Mouse (Mus musculus) kidney, embryonic 16.5 days (tissue): ENCODE measurements around the gene Svop. TPM values are rescaled to one million over a fixed set of nuclear protein-coding genes. Genes with fewer than 3 reads are reported as not detected.

Experiments used
- ATAC-seq: fragments of 200-750 bp; cut with Nextera tagmentation; 2 replicates; pipeline ENCODE4 v1.8.0; 2017; ENCODE audit warnings: moderate TSS enrichment; ENCODE audit not compliant: low FRiP score, low TSS enrichment
- H3K27ac ChIP-seq: fragments of 300-500 bp; sonication (generic); 2 replicates; pipeline ENCODE4 v1.5.1; 2014; ENCODE audit warnings: low read length
- H3K27me3 ChIP-seq: fragments of 300-500 bp; sonication (generic); 2 replicates; pipeline ENCODE4 v1.6.1; 2014; ENCODE audit warnings: low read length, control low read depth, mixed read lengths; ENCODE audit not compliant: insufficient read depth
- H3K36me3 ChIP-seq: fragments of 300-500 bp; sonication (generic); 2 replicates; pipeline ENCODE4 v1.6.1; 2014; ENCODE audit warnings: low read length, control low read depth, mixed read lengths; ENCODE audit not compliant: insufficient read depth
- H3K4me1 ChIP-seq: fragments of 300-500 bp; sonication (generic); 2 replicates; pipeline ENCODE4 v1.6.1; 2014; ENCODE audit warnings: low read length, control low read depth, mixed read lengths; ENCODE audit not compliant: insufficient read depth
- H3K4me2 ChIP-seq: fragments of 300-500 bp; sonication (generic); replicated peaks from 2 replicates; pipeline ENCODE4 v1.6.1; 2014; ENCODE audit warnings: low read depth, low read length
- H3K4me3 ChIP-seq: fragments of 300-500 bp; sonication (generic); 2 replicates; pipeline ENCODE4 v1.5.1; 2014; ENCODE audit warnings: mild to moderate bottlenecking, low read length
- H3K9ac ChIP-seq: fragments of 300-500 bp; sonication (generic); replicated peaks from 2 replicates; pipeline ENCODE4 v1.6.1; 2014; ENCODE audit warnings: low read length
- H3K9me3 ChIP-seq: fragments of 300-500 bp; sonication (generic); 2 replicates; pipeline ENCODE4 v1.6.1; 2016; ENCODE audit warnings: low read length, control low read depth
- WGBS: fragments of 180-500 bp; shearing (Covaris S2); extraction: QIAGEN DNeasy Blood & Tissue Kit; methylation state at CpG from one replicate; pipeline ENCODE4 v1.1.7; 2014; 5-methylcytosine and 5-hydroxymethylcytosine counted together
- polyA plus RNA-seq: library from polyadenylated mRNA; unstranded; fragments of >200 nt; fragmentation: Nextera tagmentation; extraction: Ambion mirVana; gene quantifications from 2 replicates; pipeline ENCODE4 v1.2.1, GENCODE M21; 2015

Gene Svop
- polyA plus RNA-seq, 1 experiment from 2014 or later, result 0.36 TPM

DNA sequence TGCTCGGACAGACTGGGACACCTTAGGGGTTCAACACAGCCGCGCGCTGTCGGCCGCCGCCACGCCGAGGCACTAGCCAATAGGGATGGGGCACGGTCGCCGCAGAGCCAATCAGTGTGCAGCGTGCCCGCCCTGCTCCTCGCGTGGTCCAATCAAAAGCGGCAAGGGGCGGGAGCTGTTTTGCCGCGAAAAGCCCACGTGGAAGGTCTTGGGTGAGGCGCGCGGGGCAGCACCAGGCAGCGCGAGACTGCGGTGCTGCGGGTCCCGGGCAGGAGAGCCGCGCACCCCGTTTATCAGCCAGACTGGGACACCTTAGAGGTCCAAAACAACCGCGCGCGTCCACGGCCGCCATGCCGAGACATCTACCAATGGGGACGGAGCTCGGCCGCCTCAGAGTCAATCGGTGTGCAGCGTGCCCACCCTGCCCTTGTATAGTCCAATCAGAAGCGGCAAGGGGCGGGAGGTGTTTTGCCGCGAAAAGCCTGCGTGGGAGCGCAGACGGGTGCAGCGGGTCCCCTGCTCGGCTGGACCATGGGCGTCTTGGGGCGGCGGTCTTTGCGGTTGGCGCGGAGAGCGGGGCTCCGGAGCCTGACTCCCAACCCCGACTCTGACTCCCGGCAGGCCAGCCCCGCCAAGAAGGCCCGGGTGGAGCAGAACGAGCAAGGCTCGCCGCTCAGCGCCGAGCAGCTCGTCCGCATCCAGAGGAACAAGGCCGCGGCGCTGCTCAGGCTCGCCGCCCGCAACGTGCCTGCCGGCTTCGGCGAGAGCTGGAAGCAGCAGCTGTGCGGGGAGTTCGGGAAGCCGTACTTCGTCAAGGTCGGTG is 39.5 kb upstream of the Svop start:
- Histone ChIP-seq H3K4me3 (peak overlapping the region; percentile 89), H3K4me1 (peaks cover 26% of the 10 kb centered on the region)
- peak; percentile 98 for ATAC-seq

DNA sequence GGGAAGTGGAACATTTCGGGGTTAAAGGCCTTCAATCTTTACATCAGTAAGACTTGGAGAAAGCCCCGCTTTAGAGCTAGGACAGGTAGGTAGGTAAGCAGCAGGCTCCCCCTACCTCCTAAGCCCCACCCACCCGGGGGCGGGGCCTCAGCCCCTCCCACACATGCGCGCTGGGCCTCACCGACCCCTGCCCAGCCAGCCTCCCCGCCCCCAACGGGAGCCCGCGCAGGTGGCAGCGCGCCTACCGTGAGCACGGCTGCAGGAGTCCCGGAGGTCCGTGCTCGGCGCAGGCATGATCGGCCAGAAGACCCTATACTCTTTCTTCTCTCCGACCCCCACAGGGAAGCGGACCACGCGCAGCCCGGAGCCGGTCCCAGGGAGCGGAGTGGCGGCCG is 38.8 kb upstream of the Svop start, which contains the start of gene Ung:
TSS of gene Ung (plus strand) at position 176 of the 395 bp plus-strand sequence.
- 1% methylated on average over 28 of the region's 29 CpGs for WGBS
- peaks cover 6% of the 10 kb centered on the region; the same call in 1 of the 2 replicates for H3K36me3 ChIP-seq
- H3K9ac ChIP-seq, result peak within 1 kb of the TSS; percentile 73

More for the DNA sequence above, 39.5 kb upstream of the Svop start:
- under 1% methylated on average over 87 of the region's 87 CpGs for WGBS
- no peaks in the 10 kb centered on the region for H3K9me3 ChIP-seq
- H3K4me2 ChIP-seq, result peak overlapping the region; percentile 98
- peak overlapping the region; percentile 73 for H3K9ac ChIP-seq
- no peaks in the 10 kb centered on the region for H3K36me3 ChIP-seq
- no peaks in the 10 kb centered on the region for H3K27me3 ChIP-seq
- peak overlapping the region; percentile 79; the same call in 1 of the 2 replicates for H3K27ac ChIP-seq

GRCm38 (mm10) chr5:114129550-114130210 is 38.3 kb upstream of the Svop start:
- ATAC-seq, result no peak
- Histone ChIP-seq H3K27ac (no peak overlapping the region; the same call in 1 of the 2 replicates), H3K4me2 (peak overlapping the region; percentile 98), H3K9me3 (no peaks in the 10 kb centered on the region), H3K36me3 (peaks cover 6% of the 10 kb centered on the region; the same call in 1 of the 2 replicates), H3K9ac (peak overlapping the region; percentile 73), H3K27me3 (no peaks in the 10 kb centered on the region), H3K4me1 (peaks cover 26% of the 10 kb centered on the region), H3K4me3 (peak overlapping the region; percentile 89)
- WGBS, result 73% methylated on average over 15 of the region's 15 CpGs

More for the DNA sequence above, 38.8 kb upstream of the Svop start, which contains the start of gene Ung:
- Histone ChIP-seq H3K27ac (peak within 1 kb of the TSS; percentile 79; the same call in 1 of the 2 replicates), H3K27me3 (no peaks in the 10 kb centered on the region), H3K4me1 (peaks cover 26% of the 10 kb centered on the region), H3K4me2 (peak within 1 kb of the TSS; percentile 98), H3K4me3 (peak within 1 kb of the TSS; percentile 89), H3K9me3 (no peaks in the 10 kb centered on the region)
- ATAC-seq, result peak; percentile 39

- Histone ChIP-seq H3K4me3 (peak within 1 kb of the TSS; percentile 71), H3K4me2 (peak within 1 kb of the TSS; percentile 99), H3K4me1 (peaks cover 22% of the 10 kb centered on the region), H3K9ac (peak within 1 kb of the TSS; percentile 78), H3K36me3 (peaks cover 20% of the 10 kb centered on the region), H3K9me3 (no peaks in the 10 kb centered on the region), H3K27ac (peak within 1 kb of the TSS; percentile 94), H3K27me3 (no peaks in the 10 kb centered on the region)
- WGBS, result under 1% methylated on average over 69 of the region's 69 CpGs
- ATAC-seq, result peak; percentile 39
These were observed 36.3 kb upstream of the Svop start, which contains the start of gene Alkbh2 for GRCm38 (mm10) chr5:114127374-114128349. Alkbh2 (minus strand) TSS chr5:114128218.

DNA sequence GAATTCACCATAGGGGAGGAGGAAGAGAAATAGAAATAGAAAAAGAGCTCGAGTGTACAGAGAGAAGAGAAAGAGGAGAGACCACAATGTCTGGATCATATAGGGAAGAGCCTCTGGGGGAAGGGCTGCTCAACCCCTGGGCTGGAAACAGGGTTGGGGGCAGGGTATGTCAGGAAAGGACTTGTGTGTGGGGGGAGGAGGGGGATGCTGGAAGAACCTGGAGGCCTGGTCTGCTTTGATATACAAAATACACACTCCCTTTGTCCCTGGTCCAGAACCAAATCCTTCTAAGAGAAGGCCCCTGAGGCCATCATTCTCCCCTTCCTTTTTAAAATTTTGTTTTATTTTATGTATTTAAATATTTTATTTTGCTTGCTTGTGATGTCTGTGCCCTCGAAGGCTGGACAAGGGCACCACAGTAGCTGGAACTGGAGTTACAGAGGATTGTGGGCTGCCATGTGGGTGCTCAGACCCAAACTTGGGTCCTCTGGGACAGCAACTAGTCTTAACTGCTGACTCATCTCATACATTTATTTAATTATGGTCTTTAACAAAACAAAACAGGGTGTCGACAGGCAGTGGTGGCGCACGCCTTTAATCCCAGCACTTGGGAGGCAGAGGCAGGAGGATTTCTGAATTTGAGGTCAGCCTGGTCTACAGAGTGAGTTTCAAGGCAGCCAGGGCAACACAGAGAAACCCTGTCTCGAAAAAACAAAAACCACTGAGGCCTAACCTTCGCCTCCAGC is 35.3 kb upstream of the Svop start:
- no peak for ATAC-seq
- Histone ChIP-seq H3K4me1 (peaks cover 12% of the 10 kb centered on the region), H3K4me3 (no peak overlapping the region), H3K4me2 (peak overlapping the region; percentile 99), H3K27me3 (no peaks in the 10 kb centered on the region), H3K27ac (no peak overlapping the region), H3K9ac (no peak overlapping the region; the same call in 1 of the 2 replicates), H3K36me3 (peaks cover 30% of the 10 kb centered on the region), H3K9me3 (no peaks in the 10 kb centered on the region)
- 78% methylated on average over 7 of the region's 7 CpGs for WGBS

GRCm38 (mm10) chr5:114126008-114126407 is 34.6 kb upstream of the Svop start:
- Histone ChIP-seq H3K27me3 (no peaks in the 10 kb centered on the region), H3K4me1 (peaks cover 9% of the 10 kb centered on the region), H3K9me3 (no peaks in the 10 kb centered on the region), H3K4me2 (no peak overlapping the region), H3K4me3 (no peak overlapping the region), H3K27ac (no peak overlapping the region), H3K36me3 (peaks cover 37% of the 10 kb centered on the region), H3K9ac (no peak overlapping the region)
- ATAC-seq, result no peak
- 92% methylated on average over 3 of the region's 3 CpGs for WGBS

- WGBS, result 89% methylated on average over 4 of the region's 4 CpGs
- Histone ChIP-seq H3K36me3 (peaks cover 65% of the 10 kb centered on the region), H3K4me1 (no peaks in the 10 kb centered on the region), H3K4me3 (no peak overlapping the region), H3K27ac (no peak overlapping the region), H3K9ac (no peak overlapping the region), H3K4me2 (no peak overlapping the region), H3K27me3 (no peaks in the 10 kb centered on the region), H3K9me3 (no peaks in the 10 kb centered on the region)
- no peak for ATAC-seq
These were observed 28.4 kb upstream of the Svop start for GRCm38 (mm10) chr5:114119806-114120205.

DNA sequence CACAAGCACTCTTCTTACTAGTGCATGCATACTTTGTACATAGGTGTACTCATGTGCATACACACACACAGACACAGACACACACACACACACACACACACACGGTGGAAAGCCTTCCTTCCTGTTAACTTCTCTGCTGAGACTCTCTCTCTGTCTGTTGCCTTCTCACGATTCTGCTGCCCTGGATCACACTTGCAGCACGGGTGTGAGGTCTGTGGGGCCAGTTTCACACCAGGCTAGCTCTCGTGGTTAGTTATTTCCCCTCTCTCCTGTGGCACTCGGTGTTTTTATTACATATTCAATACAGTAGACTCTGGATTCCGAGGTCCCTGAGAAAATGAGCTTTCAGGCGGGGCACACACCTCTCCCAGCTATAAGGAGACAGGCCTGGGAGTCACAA is 25.2 kb upstream of the Svop start:
- H3K4me3 ChIP-seq, result no peak overlapping the region
- WGBS, result 85% methylated on average over 7 of the region's 7 CpGs
- no peaks in the 10 kb centered on the region for H3K9me3 ChIP-seq
- H3K9ac ChIP-seq, result no peak overlapping the region
- no peak overlapping the region for H3K4me2 ChIP-seq
- no peak overlapping the region for H3K27ac ChIP-seq
- no peaks in the 10 kb centered on the region for H3K27me3 ChIP-seq
- no peaks in the 10 kb centered on the region for H3K4me1 ChIP-seq
- ATAC-seq, result no peak
- H3K36me3 ChIP-seq, result peaks cover 66% of the 10 kb centered on the region
